Mouse (Mus musculus): ENCODE data around the gene Exoc2.

Gene Exoc2

GRCm38 (mm10) chr13:30971047-30971446 lies 2.8 kb downstream of the Exoc2 start:
- no peak for DNase-seq

- DNase-seq, result peak in 1 of 2 experiments; percentile 7
Observed at GRCm38 (mm10) chr13:30968311-30968710, 5.6 kb downstream of the Exoc2 start.

- no peak for DNase-seq
Observed at GRCm38 (mm10) chr13:30966507-30966911, 7.4 kb downstream of the Exoc2 start.

- no peak for DNase-seq
Observed at GRCm38 (mm10) chr13:30961932-30962331, 12.0 kb downstream of the Exoc2 start.

GRCm38 (mm10) chr13:30960714-30961113 lies 13.2 kb downstream of the Exoc2 start:
- no peak for DNase-seq

GRCm38 (mm10) chr13:30953580-30953979 lies 20.3 kb downstream of the Exoc2 start:
- DNase-seq, result no peak

GRCm38 (mm10) chr13:30952044-30952443 lies 21.8 kb downstream of the Exoc2 start:
- DNase-seq, result no peak

GRCm38 (mm10) chr13:30949181-30949580 lies 24.7 kb downstream of the Exoc2 start:
- no peak for DNase-seq

GRCm38 (mm10) chr13:30947540-30947939 lies 26.4 kb downstream of the Exoc2 start, which contains the start of gene Hus1b:
Hus1b (minus strand) TSS chr13:30947759.
- DNase-seq, result no peak

- no peak for DNase-seq
Observed at GRCm38 (mm10) chr13:30947129-30947528, 26.8 kb downstream of the Exoc2 start.

- DNase-seq, result no peak
Observed at GRCm38 (mm10) chr13:30945788-30946187, 28.1 kb downstream of the Exoc2 start.

GRCm38 (mm10) chr13:30932972-30933371 lies 40.9 kb downstream of the Exoc2 start:
- no peak for DNase-seq

GRCm38 (mm10) chr13:30931613-30932012 lies 42.3 kb downstream of the Exoc2 start:
- no peak for DNase-seq

GRCm38 (mm10) chr13:30929119-30929518 lies 44.8 kb downstream of the Exoc2 start:
- DNase-seq, result no peak

GRCm38 (mm10) chr13:30924269-30924668 lies 49.6 kb downstream of the Exoc2 start:
- no peak for DNase-seq

- DNase-seq, result no peak
Observed at GRCm38 (mm10) chr13:30921914-30922313, 52.0 kb downstream of the Exoc2 start.

GRCm38 (mm10) chr13:30913757-30914156 lies 60.1 kb downstream of the Exoc2 start:
- no peak for DNase-seq

GRCm38 (mm10) chr13:30913028-30913427 lies 60.9 kb downstream of the Exoc2 start:
- peak in 1 of 2 experiments; percentile 4 for DNase-seq

GRCm38 (mm10) chr13:30911931-30912625 lies 61.8 kb downstream of the Exoc2 start:
- DNase-seq, result no peak

- no peak for DNase-seq
Observed at GRCm38 (mm10) chr13:30910889-30911288, 63.0 kb downstream of the Exoc2 start.

- DNase-seq, result no peak
Observed at GRCm38 (mm10) chr13:30902286-30902685, 71.6 kb downstream of the Exoc2 start.

GRCm38 (mm10) chr13:30901387-30902041 lies 72.4 kb downstream of the Exoc2 start:
- DNase-seq, result no peak

- DNase-seq, result peak in 1 of 2 experiments; percentile 6
Observed at GRCm38 (mm10) chr13:30894015-30894634, 79.8 kb downstream of the Exoc2 start.

- no peak for DNase-seq
Observed at GRCm38 (mm10) chr13:30892315-30892714, 81.6 kb downstream of the Exoc2 start.
